Mouse (Mus musculus): ENCODE results near the gene Kpna7. TPM values are rescaled to one million over a fixed set of nuclear protein-coding genes. Genes with fewer than 3 reads are reported as not detected.

The Kpna7 gene
- polyA plus RNA-seq (2012; rRNA removed; ENCODE audit: low replicate concordance) = 0.09 TPM in 1 of 2 replicates, not detected in the other

DNA sequence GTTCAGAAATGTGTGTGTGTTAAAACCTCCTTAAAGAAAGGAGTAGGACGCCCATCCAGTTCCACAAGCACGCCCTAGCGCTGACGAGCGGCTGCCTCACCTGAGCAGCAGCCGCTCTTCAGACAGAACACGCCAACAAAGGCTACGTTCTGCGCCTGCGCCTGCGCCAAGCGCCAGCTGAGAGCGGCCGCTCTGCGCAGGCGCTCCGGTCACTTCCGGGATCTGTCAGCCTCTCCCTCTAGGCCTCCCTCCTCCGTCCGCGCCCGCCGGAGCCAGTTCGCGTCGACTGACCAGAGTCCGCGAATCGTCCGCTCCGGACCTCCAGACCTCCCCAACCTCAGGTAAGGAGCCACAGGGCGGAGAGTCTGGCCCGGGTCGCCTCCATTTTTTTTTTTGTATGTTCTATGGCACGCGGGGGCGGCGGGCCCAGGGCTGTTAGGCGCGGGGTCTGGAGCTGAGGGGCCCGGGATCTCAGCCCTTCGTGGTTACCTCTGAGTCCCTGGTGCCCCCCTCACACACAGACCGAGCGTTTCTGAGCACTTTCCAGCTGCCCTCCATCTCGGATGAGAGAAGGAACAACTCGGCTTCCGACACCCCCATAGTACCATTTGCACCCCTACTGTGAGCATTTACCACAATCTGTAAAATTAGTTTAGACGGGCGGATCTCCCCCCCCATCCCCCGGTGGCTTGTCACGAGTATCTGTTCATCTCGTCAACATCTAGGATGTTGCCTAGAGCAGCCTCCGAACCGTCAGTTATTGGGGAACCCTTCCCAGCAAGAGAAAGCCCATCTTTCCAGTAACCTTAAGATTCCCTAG lies at the start of gene Kpna7, which contains the start of gene Arpc1a:
Kpna7 (minus strand) TSS at position 399 of the 820 bp plus-strand sequence.
Arpc1a (plus strand) TSS at position 199 of the 820 bp plus-strand sequence.

DNA sequence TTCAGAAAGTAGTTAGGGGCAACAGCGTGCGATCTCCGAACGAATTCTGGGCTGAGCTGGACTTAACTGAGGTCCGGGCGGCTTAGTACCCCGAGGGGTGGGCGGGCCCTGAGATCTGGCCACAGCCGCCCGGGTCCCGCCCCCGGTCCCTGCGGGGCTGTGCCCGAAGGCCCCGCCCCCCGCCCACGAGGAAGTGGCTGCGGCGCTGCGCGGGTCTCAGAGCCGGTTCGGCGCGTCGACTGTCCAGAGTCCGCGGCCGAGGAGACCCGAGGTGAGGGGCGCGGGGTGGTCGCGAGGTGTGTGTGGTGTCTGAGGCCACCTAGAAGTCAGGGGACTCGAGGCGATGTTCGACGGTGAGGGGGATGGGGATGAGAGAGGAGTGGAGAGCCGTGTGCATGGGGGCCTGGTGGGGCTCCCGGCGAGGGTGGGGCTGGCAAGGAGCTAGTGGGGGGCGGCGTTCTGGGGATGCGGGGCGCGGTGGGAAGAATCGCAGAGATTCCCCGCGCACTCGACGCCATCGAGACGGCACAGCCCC lies 30.3 kb upstream of the Kpna7 start, which contains the start of gene Arpc1b:
Arpc1b (plus strand) TSS at position 145 of the 535 bp plus-strand sequence.

DNA sequence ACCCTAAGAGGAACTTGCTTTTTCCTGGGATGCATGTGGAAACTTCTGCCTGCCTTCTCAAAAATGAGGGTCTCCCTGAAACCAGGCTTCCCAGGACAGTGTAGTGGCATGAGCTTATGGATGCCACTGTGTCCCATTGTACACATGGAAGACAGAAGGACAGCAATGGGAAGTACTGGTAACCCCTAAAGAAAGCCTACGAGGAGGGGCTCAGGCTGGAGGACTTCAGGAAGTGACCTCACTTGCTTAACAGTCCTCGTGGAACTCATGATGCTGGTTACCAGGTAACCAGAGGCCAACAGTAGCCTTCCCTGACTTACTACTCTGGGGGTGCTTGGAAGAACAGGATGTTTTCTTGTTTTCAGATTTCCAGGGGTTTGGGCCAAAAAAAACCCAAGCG lies 41.1 kb downstream of the Kpna7 start, which contains the start of gene 1700018F24Rik:
1700018F24Rik (plus strand) TSS at position 301 of the 400 bp plus-strand sequence.

DNA sequence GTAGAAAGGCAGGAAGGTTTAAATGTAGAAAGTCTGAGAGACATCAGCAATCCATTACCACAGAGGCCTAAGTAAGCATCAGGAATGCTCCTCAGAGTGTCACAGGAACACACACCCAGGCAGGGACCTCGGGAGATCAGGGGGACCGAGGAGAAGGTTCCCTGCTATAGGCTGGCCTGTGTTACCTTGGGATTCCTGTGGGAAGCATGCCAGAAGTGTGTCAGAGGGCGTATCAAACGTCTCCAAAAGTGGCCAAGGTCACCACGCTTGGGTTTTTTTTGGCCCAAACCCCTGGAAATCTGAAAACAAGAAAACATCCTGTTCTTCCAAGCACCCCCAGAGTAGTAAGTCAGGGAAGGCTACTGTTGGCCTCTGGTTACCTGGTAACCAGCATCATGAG lies 51.4 kb downstream of the Kpna7 start, which contains the start of gene Gm4871:
Gm4871 (minus strand) TSS at position 364 of the 400 bp plus-strand sequence.

DNA sequence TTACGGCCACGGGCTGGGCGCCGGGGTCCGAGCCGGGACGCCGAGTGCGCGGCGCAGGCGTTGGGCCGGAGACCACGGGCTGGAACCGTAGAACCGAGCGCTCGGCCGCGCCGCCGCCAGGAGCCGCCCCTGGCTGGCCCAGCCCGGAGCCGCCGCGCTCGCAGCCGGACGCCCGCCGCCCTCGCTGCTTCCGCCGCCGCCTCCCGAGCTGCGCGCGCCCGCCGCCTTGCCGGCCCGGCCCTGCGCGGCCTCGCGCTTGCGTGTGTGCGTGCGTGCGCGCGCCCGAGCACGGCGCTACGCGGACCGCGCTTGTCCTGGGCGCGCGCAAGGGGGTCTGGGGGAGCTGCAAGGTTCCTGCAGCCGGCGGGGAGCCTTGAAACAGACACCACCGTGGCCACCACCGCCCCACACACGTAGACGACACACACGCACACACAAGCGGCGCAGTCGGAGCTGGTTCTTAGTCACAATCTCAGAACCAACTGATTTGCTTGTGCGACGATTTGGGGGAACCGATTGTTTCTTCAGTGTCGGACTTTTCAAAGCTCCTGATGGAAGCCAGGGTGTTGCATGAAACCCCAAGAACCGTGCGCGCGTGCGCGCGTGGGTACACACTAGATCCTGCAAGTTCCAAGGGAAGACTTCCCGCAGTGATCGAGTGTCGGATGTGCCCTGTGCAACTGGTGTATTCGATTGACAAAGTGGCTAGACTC lies 118.0 kb downstream of the Kpna7 start, which contains the start of gene Smurf1:
Smurf1 (minus strand) TSS at position 209 of the 713 bp plus-strand sequence.

Other genes starting within 250 kb of the Kpna7 start
- 12.1 and 13.4 TPM in 2 replicates for gene Smurf1, start 118.2 kb downstream of the Kpna7 start, polyA plus RNA-seq (2012; rRNA removed; ENCODE audit: low replicate concordance)
- not detected in 2 replicates for gene Gm4871, start 51.3 kb downstream of the Kpna7 start, polyA plus RNA-seq (2012; rRNA removed; ENCODE audit: low replicate concordance)
- not detected in 2 replicates for gene 1700018F24Rik, start 41.0 kb downstream of the Kpna7 start, polyA plus RNA-seq (2012; rRNA removed; ENCODE audit: low replicate concordance)
- 67.4 and 87.0 TPM in 2 replicates for gene Arpc1a, start 200 bp downstream of the Kpna7 start, polyA plus RNA-seq (2012; rRNA removed; ENCODE audit: low replicate concordance)
- gene Arpc1b, start 30.2 kb upstream of the Kpna7 start, polyA plus RNA-seq (2012; rRNA removed; ENCODE audit: low replicate concordance) = 527 and 606 TPM in 2 replicates
- 19.7 and 24.5 TPM in 2 replicates for gene Pdap1, start 56.2 kb upstream of the Kpna7 start, polyA plus RNA-seq (2012; rRNA removed; ENCODE audit: low replicate concordance)
- gene Bud31, start 56.3 kb upstream of the Kpna7 start, polyA plus RNA-seq (2012; rRNA removed; ENCODE audit: low replicate concordance) = 35.8 and 42.8 TPM in 2 replicates
- gene Ptcd1, start 83.1 kb upstream of the Kpna7 start, polyA plus RNA-seq (2012; rRNA removed; ENCODE audit: low replicate concordance) = 7.7 and 8.0 TPM in 2 replicates
- 24.4 and 27.3 TPM in 2 replicates for gene Cpsf4, start 83.2 kb upstream of the Kpna7 start, polyA plus RNA-seq (2012; rRNA removed; ENCODE audit: low replicate concordance)
- 95.6 and 164 TPM in 2 replicates for gene Atp5j2, start 108.0 kb upstream of the Kpna7 start, polyA plus RNA-seq (2012; rRNA removed; ENCODE audit: low replicate concordance)
- 1.5 and 2.4 TPM in 2 replicates for gene Zkscan14, start 117.8 kb upstream of the Kpna7 start, polyA plus RNA-seq (2012; rRNA removed; ENCODE audit: low replicate concordance)
- 2.0 and 2.3 TPM in 2 replicates for gene Zkscan5, start 120.5 kb upstream of the Kpna7 start, polyA plus RNA-seq (2012; rRNA removed; ENCODE audit: low replicate concordance)
- gene Zfp655, start 147.7 kb upstream of the Kpna7 start, polyA plus RNA-seq (2012; rRNA removed; ENCODE audit: low replicate concordance) = 6.7 and 7.4 TPM in 2 replicates
- gene Zscan25, start 196.5 kb upstream of the Kpna7 start, polyA plus RNA-seq (2012; rRNA removed; ENCODE audit: low replicate concordance) = 9.2 and 9.5 TPM in 2 replicates

Measured in duodenum, adult 2 months (tissue).